Mouse (Mus musculus): ENCODE data around the gene Strada.
"Not testable (repeated sequence)": the region's sequence is repeated elsewhere in the genome, so short reads cannot be mapped to it uniquely, and the experiment has no call there.

The Strada gene

GRCm38 (mm10) chr11:106202123-106202465 lies at the start of gene Strada:
Gene Strada (minus strand): TSS chr11:106202168.
- no peak for DNase-seq

- no peak for DNase-seq
These were observed 47.4 kb upstream of the Strada start for GRCm38 (mm10) chr11:106249326-106249725.

GRCm38 (mm10) chr11:106246834-106247233 lies 44.9 kb upstream of the Strada start:
- no peak for DNase-seq

GRCm38 (mm10) chr11:106233978-106234377 lies 32.0 kb upstream of the Strada start:
- DNase-seq = not testable (repeated sequence)

GRCm38 (mm10) chr11:106220603-106221002 lies 18.6 kb upstream of the Strada start:
- DNase-seq = no peak

- peak; percentile 91 for DNase-seq
These were observed 14.9 kb upstream of the Strada start, which contains the start of gene Ddx42 for GRCm38 (mm10) chr11:106216730-106217490. Gene Ddx42 (plus strand): TSS chr11:106216926.

- peak; percentile 96 for DNase-seq
These were observed 14.2 kb upstream of the Strada start, which contains the start of gene Ccdc47 for GRCm38 (mm10) chr11:106215927-106216729. Gene Ccdc47 (minus strand): TSS chr11:106216344.

- DNase-seq = no peak
These were observed 13.5 kb upstream of the Strada start for GRCm38 (mm10) chr11:106215450-106215859.

- no peak for DNase-seq
These were observed 12.9 kb upstream of the Strada start for GRCm38 (mm10) chr11:106214856-106215255.

GRCm38 (mm10) chr11:106212771-106213170 lies 10.8 kb upstream of the Strada start:
- DNase-seq = no peak

- no peak for DNase-seq
These were observed 438 bp downstream of the Strada start for GRCm38 (mm10) chr11:106201337-106202122.

GRCm38 (mm10) chr11:106200756-106201155 lies 1.2 kb downstream of the Strada start:
- no peak for DNase-seq

- not testable (repeated sequence) for DNase-seq
These were observed 2.0 kb downstream of the Strada start for GRCm38 (mm10) chr11:106199997-106200396.

GRCm38 (mm10) chr11:106198277-106198676 lies 3.7 kb downstream of the Strada start:
- DNase-seq = no peak

- no peak for DNase-seq
These were observed 6.6 kb downstream of the Strada start for GRCm38 (mm10) chr11:106195341-106195740.

- DNase-seq = no peak
These were observed 7.1 kb downstream of the Strada start for GRCm38 (mm10) chr11:106194891-106195290.

GRCm38 (mm10) chr11:106194155-106194541 lies 7.8 kb downstream of the Strada start:
- DNase-seq = no peak

GRCm38 (mm10) chr11:106193371-106194154 lies 8.4 kb downstream of the Strada start:
- peak; percentile 96 for DNase-seq

- DNase-seq = no peak
These were observed 9.2 kb downstream of the Strada start for GRCm38 (mm10) chr11:106192657-106193370.

GRCm38 (mm10) chr11:106192241-106192640 lies 9.7 kb downstream of the Strada start:
- no peak for DNase-seq

GRCm38 (mm10) chr11:106191716-106192115 lies 10.3 kb downstream of the Strada start:
- no peak for DNase-seq

GRCm38 (mm10) chr11:106187326-106187725 lies 14.6 kb downstream of the Strada start:
- DNase-seq = no peak
